Mouse (Mus musculus) lung, adult 2 months (tissue): ENCODE measurements around the gene Cadm1.

Source experiments
- CTCF ChIP-seq: fragments of 200-500 bp; IDR thresholded peaks from 2 replicates; pipeline ENCODE4 v1.5.1; 2011; ENCODE audit warnings: mild to moderate bottlenecking, low read length, control low read depth; ENCODE audit not compliant: insufficient read depth
- POLR2A ChIP-seq: fragments of 200-500 bp; IDR thresholded peaks from 2 replicates; pipeline ENCODE4 v1.6.1; 2011; ENCODE audit warnings: low read depth, mild to moderate bottlenecking, control low read depth, low read length, borderline replicate concordance; ENCODE audit errors: extremely low read depth

DNA sequence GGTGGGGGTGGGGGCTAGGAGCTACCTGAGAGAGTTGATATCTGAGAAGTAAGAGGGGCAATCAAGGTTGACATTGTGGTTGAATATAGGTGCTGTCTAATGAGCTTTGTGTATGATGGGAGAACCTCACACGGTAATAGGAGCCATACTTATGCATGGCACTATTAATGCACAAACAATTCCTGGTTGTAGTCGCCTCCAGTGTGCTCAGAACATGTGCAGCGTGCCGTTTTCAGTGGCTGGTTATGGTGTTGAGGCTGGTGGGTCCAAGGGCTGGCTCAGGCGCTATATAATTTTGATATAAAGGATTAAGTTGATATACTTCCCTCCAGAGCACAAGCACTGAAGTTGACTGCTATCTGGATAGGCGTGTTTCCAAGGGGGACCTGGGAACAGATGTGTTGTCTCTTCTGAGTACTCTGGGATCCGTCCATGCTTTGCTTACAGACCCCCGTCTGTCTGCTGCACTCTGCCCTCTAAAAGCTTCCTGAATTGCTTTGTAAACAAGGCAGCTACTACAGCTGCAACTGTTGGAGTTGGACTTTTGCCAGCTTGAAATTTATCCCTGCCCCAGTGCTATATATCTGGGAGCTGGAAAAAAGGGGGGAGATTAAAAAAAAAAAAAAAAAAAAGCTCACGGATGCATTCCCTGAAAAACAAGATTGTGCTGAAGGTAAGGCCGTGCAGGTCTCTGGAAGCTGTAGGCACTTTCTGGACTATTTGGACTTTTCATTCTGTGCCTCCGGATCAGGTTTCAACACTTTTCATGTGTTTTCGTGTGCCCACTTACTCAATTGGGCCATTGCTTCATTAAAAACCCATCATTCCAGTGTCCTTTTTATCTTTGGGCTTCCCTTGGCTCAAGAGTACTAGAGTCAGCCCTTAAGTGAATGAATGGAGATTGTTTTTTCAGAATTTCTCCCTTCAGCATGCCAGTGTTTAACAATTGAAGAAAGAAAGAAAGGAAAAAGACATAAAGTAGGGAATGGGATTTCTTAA, 93.8 kb downstream of the Cadm1 start:
- TF ChIP-seq CTCF (no peak), POLR2A (no peak)
